Mouse (Mus musculus) cerebellum, adult 9-10 months (tissue): ENCODE measurements at regions not wholly inside any gene's neighbourhood (a gene's known extent, or its start where the extent isn't known, plus 50 kb on each side); places are given as distances from the start of the nearest gene placed in this dataset.

ENCODE experiments used
- DNase-seq: peaks from one replicate; pipeline ENCODE4 v3.0.0; 2022

DNA sequence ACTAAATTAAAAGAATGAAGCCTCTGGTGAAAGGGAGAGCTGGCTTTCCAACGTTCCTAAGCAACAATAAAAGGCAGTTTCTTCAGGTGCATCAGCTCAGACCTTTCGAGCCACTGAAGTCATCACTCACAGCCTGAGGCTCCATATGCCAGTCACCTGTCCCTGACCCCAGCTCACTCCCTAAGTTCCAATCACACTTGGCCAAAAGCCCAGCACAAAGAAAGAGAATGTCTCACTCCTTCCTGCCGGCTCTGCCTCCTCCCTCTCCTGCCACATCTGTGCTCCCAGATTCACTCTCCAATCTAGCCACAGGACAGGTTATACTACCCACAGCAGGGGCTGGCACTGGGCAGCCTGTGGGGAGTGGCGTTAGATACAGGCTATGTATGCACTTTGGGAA is 150.7 kb downstream of the Psat1 start:
- no peak for DNase-seq

DNA sequence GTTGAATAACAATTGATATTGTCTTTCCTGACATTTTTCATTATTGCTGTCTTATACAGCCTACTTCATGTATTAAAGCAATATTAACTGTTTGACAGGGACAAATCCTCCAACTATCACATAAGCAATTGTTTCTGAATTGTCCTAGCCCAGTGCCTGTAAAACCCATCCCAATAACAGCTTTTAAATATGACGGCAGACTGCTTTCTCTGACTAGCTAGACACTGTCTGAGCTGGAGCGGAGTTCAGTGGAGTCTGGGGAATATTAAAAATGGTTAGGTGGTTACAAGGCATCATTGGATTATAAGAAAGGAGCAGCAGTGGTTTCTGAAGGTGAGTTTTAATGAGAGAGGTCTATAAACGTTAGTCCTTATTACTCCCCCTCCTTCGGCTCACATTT is 155.2 kb downstream of the Psat1 start:
- no peak for DNase-seq

DNA sequence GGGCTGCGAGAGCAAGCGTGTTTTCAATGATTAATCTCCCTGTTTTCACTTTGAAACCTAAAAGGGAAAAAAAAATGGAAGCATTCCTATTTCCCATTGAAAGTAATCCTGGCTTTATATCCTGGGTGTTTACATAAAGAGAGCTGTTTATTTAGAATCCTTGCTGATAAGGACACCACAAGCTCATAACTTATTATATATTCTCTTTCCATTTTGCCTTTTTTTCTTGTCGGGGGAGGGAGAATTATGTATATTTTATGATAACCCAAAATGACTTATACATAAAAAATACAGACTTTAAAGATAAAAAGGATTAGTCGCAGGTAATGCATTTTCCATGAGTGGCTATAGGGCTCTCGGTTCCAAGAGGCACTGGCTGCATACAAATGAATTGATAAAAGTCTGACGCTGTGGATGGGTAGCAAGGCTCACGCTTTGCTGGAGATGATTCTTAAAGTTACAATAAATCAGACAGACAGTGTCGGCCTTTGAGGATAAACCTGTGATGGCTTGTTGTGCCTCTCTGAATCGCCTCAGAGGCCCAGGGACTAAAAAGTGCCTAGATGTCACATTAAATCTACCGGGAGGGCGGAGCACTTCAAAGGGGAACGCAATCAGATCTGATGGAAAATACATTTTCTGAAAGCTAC is 155.7 kb downstream of the Psat1 start:
- DNase-seq: no peak

DNA sequence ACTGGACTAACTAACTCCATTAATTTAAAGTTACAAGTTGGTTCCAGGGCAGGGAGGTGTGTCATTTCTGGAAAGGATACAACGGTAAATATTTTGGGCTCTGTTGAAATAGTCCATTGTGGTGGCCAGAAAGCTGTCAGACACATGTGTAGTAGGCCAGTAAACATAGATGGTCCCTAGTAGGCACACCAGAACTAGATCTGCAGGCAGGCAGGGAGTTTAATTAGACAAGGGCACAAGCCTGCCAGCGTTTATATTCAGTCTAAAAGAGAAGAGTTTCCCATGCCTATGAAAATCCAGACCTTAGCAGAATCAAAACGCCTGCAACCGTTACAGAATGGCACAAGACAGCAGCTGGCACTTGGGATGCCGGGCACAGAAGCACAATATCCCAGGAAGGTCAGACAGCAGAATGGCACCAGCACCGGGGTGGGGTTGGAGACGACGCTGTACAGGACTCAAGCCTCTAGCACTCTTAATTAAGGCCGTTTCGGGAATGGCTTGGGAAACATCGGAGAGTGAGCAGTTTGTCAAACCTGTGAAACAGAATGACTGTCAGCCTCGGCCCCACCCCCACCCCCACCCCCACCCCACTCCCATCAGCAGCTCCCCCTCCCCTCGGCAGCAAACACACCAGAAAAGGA is 156.4 kb downstream of the Psat1 start:
- no peak for DNase-seq

DNA sequence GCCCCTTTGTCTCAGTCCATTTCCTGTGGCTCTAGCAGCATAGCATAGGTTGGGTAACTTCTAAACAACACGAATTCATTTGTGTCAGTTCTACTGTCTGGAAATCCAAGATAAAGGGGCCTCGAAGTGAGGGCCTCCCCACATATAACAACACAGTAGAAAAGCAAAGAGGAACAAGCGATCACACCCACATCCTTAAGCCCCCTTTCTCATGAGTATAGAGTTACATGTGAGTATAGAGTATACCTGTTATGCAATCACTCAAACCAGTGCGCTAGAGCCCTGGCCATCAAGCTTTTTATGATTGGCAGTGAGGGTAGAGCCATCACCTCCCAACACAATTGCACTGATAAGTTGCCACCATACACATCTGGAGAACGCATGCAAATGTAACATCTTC is 157.4 kb downstream of the Psat1 start:
- DNase-seq: no peak

DNA sequence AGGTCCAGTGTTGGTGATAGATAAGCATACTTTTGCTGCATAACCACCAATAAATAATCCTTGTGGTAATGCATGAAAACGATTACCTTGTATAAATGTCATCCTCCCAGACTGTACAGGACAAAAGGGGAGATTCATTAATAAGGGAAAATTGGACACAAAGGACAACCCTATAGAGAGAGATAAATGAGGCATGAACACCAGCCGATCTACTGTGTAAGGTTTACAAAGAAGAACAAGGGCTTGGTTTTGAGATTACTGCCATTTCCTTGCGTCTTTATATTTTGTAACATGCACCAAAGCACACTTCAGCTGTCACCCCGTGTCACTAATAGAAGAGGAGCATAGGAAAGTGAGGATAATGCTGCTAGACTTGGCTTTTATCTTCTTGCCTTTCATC is 162.5 kb downstream of the Psat1 start:
- DNase-seq: no peak

DNA sequence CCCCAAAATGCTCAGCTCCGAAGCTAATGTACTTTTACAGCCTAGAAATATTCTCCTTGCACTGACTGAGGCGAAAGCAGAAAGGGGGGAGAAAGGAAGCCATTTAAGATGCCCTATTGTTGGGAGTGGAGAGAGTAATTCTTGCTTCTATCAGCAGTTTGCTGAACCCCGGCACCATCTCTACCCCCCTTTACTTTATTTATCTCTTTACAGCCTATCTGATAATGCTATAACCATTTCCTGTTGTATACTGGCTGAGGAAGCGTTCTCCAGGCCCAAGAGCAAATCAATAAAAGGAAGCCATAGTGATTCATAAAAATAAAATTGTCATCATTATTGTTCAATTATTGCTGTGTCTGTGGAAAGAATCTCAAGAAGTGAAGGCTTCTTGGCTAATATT is 177.5 kb downstream of the Psat1 start:
- DNase-seq: no peak

DNA sequence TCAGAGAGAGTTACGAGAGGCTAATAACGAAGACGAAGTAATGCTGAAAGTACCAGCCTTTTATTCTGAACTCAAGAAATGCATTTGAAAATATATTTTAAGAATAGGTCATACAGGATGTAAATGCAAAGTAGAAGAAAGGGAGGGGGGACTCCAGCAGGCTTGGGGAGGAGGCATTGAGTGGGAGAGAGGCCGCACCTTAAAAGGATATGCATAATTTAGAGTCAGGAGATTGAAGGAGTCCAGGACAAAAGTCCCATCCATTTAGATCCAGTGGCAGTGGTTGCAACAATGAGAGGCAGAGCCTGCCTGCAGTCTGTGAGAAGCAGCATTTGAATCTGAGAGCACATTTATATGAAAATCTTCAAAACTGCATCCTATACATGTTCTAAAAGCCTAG is 186.1 kb downstream of the Psat1 start:
- no peak for DNase-seq

DNA sequence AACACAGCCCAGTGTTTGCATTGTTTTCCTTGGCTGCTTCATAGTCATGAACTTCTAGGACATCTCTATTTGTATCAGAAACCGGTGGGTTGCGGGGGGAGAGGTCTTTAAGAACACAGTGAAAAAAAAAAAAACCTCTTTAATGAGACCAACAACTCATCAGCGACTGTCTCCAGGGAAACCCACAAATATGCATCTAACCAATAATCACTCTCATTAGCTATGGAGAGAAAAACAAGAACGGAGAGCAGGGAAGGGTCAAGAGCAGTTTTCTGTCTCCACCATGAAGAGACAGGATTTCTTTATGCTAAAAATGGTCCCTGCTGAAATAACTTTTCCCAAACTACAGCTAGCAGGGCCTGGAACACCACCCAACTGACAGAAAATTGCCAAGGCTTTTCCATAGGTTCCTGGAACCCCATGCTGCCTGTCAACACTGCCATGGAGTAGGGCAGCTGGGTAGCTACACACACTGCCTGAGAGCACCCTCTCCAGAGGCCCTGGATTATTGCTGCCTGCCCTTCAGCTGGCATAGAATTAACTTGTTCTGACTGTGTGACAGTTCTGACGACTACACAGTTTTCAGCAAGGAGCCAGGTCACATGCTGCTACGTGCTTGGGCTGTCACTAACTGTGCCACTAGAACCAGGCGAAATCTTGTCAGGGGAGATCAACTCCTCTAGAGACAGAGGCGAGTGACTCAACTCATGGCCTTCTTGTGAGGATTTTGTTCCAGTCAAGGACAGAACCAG is 201.9 kb downstream of the Psat1 start:
- no peak for DNase-seq

DNA sequence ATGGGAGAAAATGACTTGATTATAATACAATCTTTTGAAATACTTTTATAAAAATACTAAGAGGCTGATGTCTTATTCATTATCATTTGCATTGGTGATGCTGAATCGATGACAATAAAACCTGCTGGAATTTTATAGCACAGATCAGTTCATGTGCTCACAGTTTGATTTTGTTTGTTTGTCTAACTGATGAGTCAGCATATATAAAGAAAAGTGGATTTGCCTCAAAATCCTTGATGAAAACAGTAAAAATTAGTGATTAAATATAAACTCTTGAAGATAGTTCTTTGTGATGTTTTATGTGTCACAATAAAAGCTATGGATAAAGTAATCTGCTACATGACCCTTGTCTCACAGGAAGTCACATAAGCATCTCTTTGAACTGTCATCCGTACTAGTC is 210.9 kb downstream of the Psat1 start:
- no peak for DNase-seq

DNA sequence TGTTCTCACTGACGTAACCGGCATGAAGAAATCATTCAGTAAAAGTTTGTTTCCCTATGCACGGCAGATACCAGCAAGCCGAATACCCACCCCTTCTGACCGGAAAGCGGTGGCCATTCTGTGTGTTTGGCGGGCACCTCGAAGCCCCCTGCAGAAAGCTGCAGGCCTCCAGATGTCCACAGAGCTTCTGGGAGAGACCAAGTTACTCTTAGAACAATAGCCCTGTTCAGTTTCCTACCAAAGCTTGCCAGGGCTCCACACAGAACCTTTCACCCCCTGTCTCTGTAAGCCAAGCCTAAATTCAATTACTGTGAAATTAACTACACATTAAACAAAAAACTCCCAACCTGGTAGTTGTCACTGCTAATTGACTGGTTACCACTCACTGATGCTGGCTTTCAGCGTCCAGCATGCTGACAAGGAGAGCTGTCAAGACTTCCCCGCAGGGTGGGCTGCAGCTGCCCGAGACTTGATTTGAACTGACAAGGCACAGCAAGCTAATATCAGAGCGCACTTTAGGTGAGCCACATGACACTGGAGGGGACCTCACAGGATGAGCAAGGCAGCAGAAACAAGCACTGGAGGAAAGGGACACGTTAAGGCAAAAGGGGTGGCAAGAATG is 220.2 kb downstream of the Psat1 start:
- DNase-seq: no peak

DNA sequence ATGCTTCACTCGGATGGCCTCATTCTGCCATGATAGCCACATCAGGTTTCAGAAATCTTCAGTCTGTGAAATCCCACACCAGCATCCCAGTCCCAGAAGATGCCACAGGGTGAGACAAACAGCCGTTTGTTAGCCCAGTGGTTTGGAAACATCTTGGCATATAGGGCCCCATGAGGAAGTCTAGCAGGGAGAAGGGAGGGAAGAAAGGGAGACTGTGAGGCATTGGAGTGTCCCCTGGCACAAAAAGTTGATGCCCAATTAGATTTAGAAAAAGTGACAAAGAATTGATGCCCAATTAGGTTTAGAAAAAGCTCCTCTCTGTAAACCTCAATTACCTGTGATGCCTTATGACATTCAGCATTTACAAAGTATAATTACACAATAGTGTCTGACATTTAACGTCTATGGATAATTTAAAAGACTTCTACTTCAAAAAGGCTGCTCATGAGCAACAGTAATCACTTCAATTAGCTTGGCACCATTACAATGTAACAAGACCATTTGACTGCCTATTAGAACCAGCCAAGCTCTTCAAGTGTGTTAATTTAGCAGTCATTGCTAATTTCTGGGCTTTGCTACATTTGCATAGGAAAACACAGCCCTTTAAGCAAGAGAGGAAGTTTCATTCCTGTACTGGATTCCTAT is 254.6 kb downstream of the Psat1 start:
- DNase-seq: no peak

DNA sequence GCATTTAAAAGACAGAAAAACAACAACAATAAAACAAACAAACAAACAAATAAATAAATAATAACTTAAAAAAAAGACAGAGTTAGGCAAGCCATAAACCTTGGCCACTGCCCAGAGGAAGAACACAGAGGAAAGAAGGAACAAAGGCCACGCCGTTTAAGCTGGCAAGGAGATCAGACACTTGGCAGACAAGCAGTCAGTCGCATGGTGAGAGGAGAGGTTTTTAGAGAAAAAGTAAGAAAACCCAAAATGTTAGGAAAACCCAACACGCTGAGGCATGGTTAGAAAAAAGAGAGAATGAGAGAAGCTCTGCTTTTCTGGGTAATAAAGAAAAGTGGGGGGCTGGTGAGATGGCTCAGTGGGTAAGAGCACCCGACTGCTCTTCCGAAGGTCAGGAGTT is 277.1 kb downstream of the Psat1 start:
- no peak for DNase-seq

DNA sequence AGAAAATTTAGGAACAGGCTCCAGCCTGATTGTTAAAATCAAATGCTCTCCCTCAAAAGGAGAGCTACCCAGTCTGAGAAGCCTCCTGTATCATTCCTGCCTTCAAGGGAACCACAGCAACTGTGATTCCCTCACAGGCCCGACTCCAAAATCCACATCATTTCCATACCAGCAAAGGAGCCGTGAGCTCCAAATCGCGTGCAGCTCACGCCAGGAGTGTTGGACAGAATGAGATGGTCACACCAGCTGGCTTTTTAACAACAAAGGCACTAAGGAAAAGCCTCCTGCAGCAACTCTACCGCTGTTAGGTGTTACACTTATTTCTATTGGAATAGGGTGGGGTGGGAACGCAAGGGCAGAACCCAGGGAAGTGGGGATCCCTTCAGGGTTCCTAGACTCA is 277.6 kb downstream of the Psat1 start:
- no peak for DNase-seq

DNA sequence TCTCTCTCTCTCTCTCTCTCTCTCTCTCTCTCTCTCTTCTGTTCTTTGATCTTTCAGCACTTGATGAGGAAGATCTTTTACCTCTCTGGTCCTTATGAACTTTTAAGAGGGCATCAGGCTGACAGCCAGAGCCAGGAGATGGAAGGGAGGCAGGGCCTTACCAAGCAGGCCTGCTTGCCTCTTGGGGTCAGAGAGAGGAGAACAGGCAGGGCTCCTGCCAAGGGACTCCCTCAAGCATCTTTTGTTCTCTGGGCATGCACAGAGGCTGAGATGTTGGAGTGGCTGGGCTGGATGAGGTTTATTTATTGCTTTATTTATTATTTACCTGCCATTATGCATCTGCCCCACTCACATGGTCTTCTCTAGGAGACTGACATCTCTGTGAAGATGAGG is 278.5 kb downstream of the Psat1 start:
- no peak for DNase-seq

DNA sequence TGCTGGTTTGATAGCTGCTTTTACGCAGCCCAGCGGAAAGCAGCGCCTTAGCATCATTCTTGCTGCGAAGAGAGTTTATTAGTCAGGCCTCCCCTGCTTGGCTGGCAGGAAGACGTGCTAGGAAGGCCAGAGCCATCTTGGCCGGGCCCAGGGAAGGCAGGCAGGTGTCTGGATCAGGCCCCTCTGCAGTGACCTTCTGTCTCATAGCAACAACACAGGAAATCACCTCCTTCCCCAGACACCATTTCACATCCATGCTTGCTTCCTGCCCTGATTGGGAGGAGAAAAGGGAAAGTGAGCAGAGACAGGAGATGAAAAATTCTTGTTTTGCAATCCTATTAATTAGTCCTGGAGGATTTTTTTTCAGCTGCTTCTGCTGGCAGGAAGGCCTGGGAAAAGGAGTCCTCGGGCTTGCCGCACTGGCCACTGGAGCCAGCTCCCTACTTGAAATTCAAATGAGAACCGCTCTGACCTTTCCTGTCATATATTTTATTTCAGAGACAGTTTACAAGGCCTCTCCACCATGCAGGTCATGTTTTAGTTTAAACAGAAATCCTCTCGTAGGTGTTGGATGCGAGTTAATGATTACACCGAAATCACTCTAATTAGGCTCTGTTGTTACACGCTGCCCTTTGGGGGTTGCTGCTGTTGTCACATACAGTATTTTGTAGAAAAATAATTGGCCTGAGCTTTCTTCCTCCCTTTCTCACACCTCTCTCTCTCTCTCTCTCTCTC is 279.1 kb downstream of the Psat1 start:
- peak; percentile 12 for DNase-seq

DNA sequence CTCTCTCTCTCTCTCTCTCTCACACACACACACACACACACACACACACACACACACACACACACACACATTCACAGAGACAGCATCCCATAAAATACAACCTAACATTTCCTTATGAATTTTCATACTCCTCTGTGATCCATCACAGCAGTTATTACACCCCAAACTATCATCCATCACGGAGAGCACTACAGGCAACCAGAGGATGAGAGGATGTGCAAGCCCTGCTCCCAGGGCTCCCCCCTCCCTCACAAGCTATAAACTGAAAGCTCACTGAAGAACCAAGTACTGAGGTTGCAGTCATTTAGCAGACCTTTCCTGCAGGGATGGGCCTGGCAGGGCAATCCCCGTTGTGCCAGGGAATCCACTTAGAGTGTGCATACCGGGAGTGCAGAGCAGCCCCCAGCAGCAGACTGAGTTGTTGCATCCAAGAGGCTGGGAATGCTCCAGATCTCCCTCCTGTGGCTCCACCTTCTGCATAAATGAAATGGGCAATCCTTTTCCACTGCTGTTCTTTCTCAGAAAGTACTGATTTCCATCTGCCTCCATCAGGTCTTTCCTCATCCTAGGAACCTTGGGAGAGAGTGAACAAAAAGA is 283.4 kb downstream of the Psat1 start:
- no peak for DNase-seq

DNA sequence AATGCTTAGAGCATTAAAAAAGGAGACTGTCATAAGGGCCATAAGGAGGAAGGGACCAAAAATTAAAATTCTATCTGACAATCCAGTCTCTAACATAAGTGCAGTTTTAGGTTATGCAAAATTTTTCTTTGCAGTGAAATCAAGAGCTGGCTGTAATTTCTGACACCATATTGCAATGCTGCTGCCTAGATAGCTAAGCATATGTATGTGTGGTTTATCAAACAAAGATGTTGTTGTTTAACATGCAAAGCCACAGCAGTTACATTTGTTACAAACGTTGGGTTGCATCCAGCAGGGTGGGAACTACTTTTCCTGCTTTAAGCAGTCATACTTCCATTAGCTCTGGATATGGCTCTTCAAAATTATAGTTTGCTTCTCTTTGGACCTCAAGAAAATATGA is 288.5 kb downstream of the Psat1 start:
- no peak for DNase-seq

DNA sequence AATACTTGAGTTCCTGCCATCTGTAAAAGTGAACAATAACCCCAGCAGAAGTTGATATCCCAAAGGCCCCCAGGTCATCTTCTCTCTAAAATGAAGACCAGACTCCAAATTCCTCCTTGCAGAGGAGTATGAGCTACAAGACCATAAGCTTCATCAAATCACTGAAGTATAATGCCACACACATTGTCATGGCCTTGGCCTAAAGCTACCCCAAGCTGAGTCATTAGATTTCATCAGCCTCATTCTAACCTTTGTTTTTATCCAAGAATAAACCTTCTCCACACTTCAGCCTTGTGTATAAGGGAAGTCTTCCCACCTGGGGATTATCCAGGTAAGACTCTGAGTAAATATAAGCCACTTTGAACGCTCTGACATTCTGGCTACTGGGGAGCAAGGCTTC is 289.3 kb downstream of the Psat1 start:
- DNase-seq: no peak

DNA sequence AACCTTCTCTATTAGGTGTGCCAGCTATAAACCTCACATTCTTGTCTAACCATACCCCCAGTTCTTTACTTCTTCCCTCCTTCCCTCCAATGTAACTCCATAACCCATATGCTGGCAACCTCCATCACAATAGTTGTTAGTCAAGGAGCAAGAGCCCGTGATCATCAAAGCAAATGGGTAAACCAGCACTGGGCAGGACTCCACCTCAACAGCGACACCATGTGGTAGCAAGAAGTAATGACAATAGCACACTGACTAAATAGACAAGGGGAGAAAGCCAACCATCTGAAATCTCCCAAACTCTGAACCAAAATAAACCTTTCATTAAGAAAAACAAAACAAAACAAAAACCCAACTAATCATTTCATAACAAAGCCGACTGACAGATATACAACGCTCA is 297.8 kb downstream of the Psat1 start:
- DNase-seq: no peak

DNA sequence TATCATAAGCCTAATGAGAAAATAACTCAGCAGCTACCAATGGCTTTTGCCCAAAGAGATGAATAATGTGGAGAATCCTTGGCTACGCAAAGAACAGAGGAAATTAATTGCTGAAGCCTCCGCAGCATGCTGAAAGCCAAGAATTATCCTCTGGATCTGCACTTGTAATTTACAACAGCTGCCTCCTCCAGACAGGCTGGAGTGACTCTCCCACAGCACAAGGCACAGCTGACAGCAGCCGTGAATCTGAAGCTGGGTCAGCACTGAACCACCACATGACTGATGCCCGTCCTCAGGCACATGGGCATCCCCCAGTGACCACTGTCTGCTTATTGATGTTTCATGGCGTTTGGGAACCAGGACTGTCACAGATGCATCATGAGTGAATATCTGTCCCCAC is 299.8 kb downstream of the Psat1 start:
- no peak for DNase-seq

DNA sequence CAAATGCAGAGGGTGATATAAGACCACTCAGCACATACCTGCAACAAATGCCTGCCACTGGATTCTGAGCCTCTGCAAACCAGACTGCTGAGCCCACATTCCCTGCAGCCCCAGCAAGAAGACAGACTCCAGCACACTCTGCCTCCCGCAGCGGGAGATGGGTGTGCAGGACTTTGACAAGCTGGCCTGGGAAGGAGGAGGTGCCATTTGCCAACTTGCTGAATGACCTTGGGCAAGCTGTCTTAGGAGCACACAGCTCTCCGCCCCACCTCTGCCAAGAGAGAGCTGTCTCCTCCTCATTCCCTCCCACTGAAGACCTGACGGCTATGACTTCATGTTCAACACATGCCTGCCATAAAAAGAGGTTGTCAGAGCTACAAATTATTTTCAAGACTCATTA is 302.4 kb downstream of the Psat1 start:
- DNase-seq: no peak
